Mouse (Mus musculus) MEL (cell line): Measurements from ENCODE around the gene Isca1. TPM values are rescaled to one million over a fixed set of nuclear protein-coding genes. Genes with fewer than 3 reads are reported as not detected.

Experiments used
- DNase-seq: peaks from one replicate; pipeline ENCODE4 v3.0.0; 2011; ENCODE audit warnings: low read depth, low spot score
- H3K27ac ChIP-seq: 2 replicates; pipeline ENCODE4 v1.5.1; 2012; ENCODE audit warnings: low read depth, mild to moderate bottlenecking, control low read depth, low read length, moderate library complexity; ENCODE audit not compliant: control insufficient read depth
- H3K27me3 ChIP-seq, 2 experiments: fragments of 150-350 bp in 1 of 2; sonication (generic) in 1 of 2; 2 replicates each; pipeline ENCODE4 v1.6.1; 2012; ENCODE audit warnings: low read length in 2 of 2, mild to moderate bottlenecking in 2 of 2, improper control_type of control experiment in 1 of 2, moderate library complexity in 1 of 2; ENCODE audit not compliant: insufficient read depth in 2 of 2, control insufficient read depth in 1 of 2
- H3K36me3 ChIP-seq, 2 experiments: 2 replicates each; pipeline ENCODE4 v1.6.1; 2012 to 2014; ENCODE audit warnings: low read length in 2 of 2, improper control_type of control experiment in 1 of 2, inconsistent platforms in 1 of 2, mild to moderate bottlenecking in 1 of 2; ENCODE audit not compliant: insufficient read depth in 2 of 2, control insufficient read depth in 1 of 2
- H3K4me1 ChIP-seq, 2 experiments: fragments of 150-350 bp in 1 of 2; sonication (generic) in 1 of 2; 2 replicates each; pipeline ENCODE4 v1.6.1; 2012; ENCODE audit warnings: low read length in 2 of 2, improper control_type of control experiment in 1 of 2, mild to moderate bottlenecking in 1 of 2; ENCODE audit not compliant: insufficient read depth in 2 of 2, control insufficient read depth in 1 of 2
- H3K4me3 ChIP-seq, 2 experiments: fragments of 150-350 bp in 1 of 2; sonication (generic) in 1 of 2; 2 replicates each; pipeline ENCODE4 v1.5.1; 2012; ENCODE audit warnings: low read depth in 2 of 2, low read length in 2 of 2, mild to moderate bottlenecking in 2 of 2, moderate library complexity in 2 of 2, control low read depth in 1 of 2, improper control_type of control experiment in 1 of 2; ENCODE audit not compliant: control insufficient read depth in 1 of 2, insufficient read depth in 1 of 2
- H3K79me2 ChIP-seq: 2 replicates; pipeline ENCODE4 v1.6.1; 2012; ENCODE audit warnings: mild to moderate bottlenecking, low read length, moderate library complexity; ENCODE audit not compliant: control insufficient read depth, poor library complexity, insufficient read depth
- H3K9ac ChIP-seq: 2 replicates; pipeline ENCODE4 v1.6.1; 2012; ENCODE audit warnings: low read depth, mild to moderate bottlenecking, control low read depth, low read length, moderate library complexity; ENCODE audit not compliant: control insufficient read depth, poor library complexity, severe bottlenecking
- H3K9me3 ChIP-seq: fragments of 150-350 bp; sonication (generic); replicated peaks from 2 replicates; pipeline ENCODE4 v1.6.1; 2012; ENCODE audit warnings: mild to moderate bottlenecking, low read length, improper control_type of control experiment, moderate library complexity; ENCODE audit not compliant: insufficient read depth
- BHLHE40 ChIP-seq: IDR thresholded peaks from 2 replicates; pipeline ENCODE4 v1.6.1; 2012; ENCODE audit warnings: low read depth, mild to moderate bottlenecking, inconsistent platforms, low read length, improper control_type of control experiment, borderline replicate concordance
- CHD1 ChIP-seq: IDR thresholded peaks from 2 replicates; pipeline ENCODE4 v1.6.1; 2012; ENCODE audit warnings: low read depth, mild to moderate bottlenecking, inconsistent platforms, low read length, improper control_type of control experiment
- CHD2 ChIP-seq: IDR thresholded peaks from 2 replicates; pipeline ENCODE4 v1.6.1; 2011; ENCODE audit warnings: low read length, improper control_type of control experiment
- CTCF ChIP-seq, 3 experiments: IDR thresholded peaks in 2 of 3; conservative IDR thresholded peaks in 1 of 3; 2 replicates each; pipeline ENCODE4 v1.5.1; 2011 to 2012; ENCODE audit warnings: low read length in 3 of 3, low read depth in 2 of 3, mild to moderate bottlenecking in 2 of 3, improper control_type of control experiment in 1 of 3, inconsistent platforms in 1 of 3, mixed read lengths in 1 of 3, moderate library complexity in 1 of 3; ENCODE audit not compliant: control insufficient read depth in 1 of 3, insufficient read depth in 1 of 3, poor library complexity in 1 of 3, severe bottlenecking in 1 of 3
- E2F4 ChIP-seq: IDR thresholded peaks from 2 replicates; pipeline ENCODE4 v1.6.1; 2011; ENCODE audit warnings: low read depth, low read length, improper control_type of control experiment, borderline replicate concordance
- ELF1 ChIP-seq: IDR thresholded peaks from 2 replicates; pipeline ENCODE4 v1.6.1; 2014; ENCODE audit warnings: low read depth, mild to moderate bottlenecking, inconsistent platforms, low read length, improper control_type of control experiment, moderate library complexity
- EP300 ChIP-seq, 2 experiments: IDR thresholded peaks; 2 replicates each; pipeline ENCODE4 v1.6.1; 2011; ENCODE audit warnings: improper control_type of control experiment in 2 of 2, low read length in 2 of 2, low read depth in 1 of 2, mild to moderate bottlenecking in 1 of 2
- GATA1 ChIP-seq: IDR thresholded peaks from 2 replicates; pipeline ENCODE4 v1.6.1; 2011; ENCODE audit warnings: low read depth, low read length, improper control_type of control experiment
- HCFC1 ChIP-seq: IDR thresholded peaks from 2 replicates; pipeline ENCODE4 v1.6.1; 2012; ENCODE audit warnings: low read depth, mild to moderate bottlenecking, inconsistent platforms, low read length, improper control_type of control experiment, moderate library complexity
- MAFK ChIP-seq: IDR thresholded peaks from 2 replicates; pipeline ENCODE4 v1.6.1; 2011; ENCODE audit warnings: low read depth, mild to moderate bottlenecking, low read length, improper control_type of control experiment, borderline replicate concordance
- MAX ChIP-seq: IDR thresholded peaks from 2 replicates; pipeline ENCODE4 v1.6.1; 2011; ENCODE audit warnings: low read length, improper control_type of control experiment
- MAZ ChIP-seq: IDR thresholded peaks from 2 replicates; pipeline ENCODE4 v1.6.1; 2012; ENCODE audit warnings: low read depth, mild to moderate bottlenecking, inconsistent platforms, low read length, improper control_type of control experiment
- MEF2A ChIP-seq: IDR thresholded peaks from 2 replicates; pipeline ENCODE4 v1.6.1; 2014; ENCODE audit warnings: low read depth, mild to moderate bottlenecking, inconsistent platforms, low read length, improper control_type of control experiment; ENCODE audit not compliant: poor library complexity, insufficient replicate concordance, severe bottlenecking; ENCODE audit errors: extremely low read depth
- MYB ChIP-seq: IDR thresholded peaks from 2 replicates; pipeline ENCODE4 v1.6.1; 2011; ENCODE audit warnings: mild to moderate bottlenecking, low read depth, low read length, improper control_type of control experiment
- NRF1 ChIP-seq: IDR thresholded peaks from 2 replicates; pipeline ENCODE4 v1.6.1; 2014; ENCODE audit warnings: low read depth, mild to moderate bottlenecking, inconsistent platforms, low read length, improper control_type of control experiment, moderate library complexity; ENCODE audit not compliant: poor library complexity, insufficient read depth, severe bottlenecking
- POLR2AphosphoS5 ChIP-seq: IDR thresholded peaks from 2 replicates; pipeline ENCODE4 v1.6.1; 2012; ENCODE audit warnings: low read depth, borderline replicate concordance, mild to moderate bottlenecking, inconsistent platforms, low read length, moderate library complexity, mixed read lengths
- SMC3 ChIP-seq: IDR thresholded peaks from 2 replicates; pipeline ENCODE4 v1.6.1; 2011; ENCODE audit warnings: low read depth, low read length, improper control_type of control experiment
- TBP ChIP-seq: IDR thresholded peaks from 2 replicates; pipeline ENCODE4 v1.8.0; 2011; ENCODE audit warnings: low read depth, low read length, improper control_type of control experiment
- TCF12 ChIP-seq: IDR thresholded peaks from 2 replicates; pipeline ENCODE4 v1.6.1; 2014; ENCODE audit warnings: low read depth, mild to moderate bottlenecking, inconsistent platforms, low read length, improper control_type of control experiment, moderate library complexity
- UBTF ChIP-seq: IDR thresholded peaks from 2 replicates; pipeline ENCODE4 v1.6.1; 2012; ENCODE audit warnings: low read depth, mild to moderate bottlenecking, inconsistent platforms, low read length, improper control_type of control experiment, moderate library complexity, borderline replicate concordance; ENCODE audit not compliant: insufficient read depth
- USF1 ChIP-seq: IDR thresholded peaks from 2 replicates; pipeline ENCODE4 v1.6.1; 2014; ENCODE audit warnings: low read depth, mild to moderate bottlenecking, inconsistent platforms, low read length, improper control_type of control experiment, moderate library complexity
- USF2 ChIP-seq, 2 experiments: IDR thresholded peaks; 2 replicates each; pipeline ENCODE4 v1.6.1; 2011 to 2012; ENCODE audit warnings: improper control_type of control experiment in 2 of 2, low read length in 2 of 2, borderline replicate concordance in 1 of 2, inconsistent platforms in 1 of 2, low read depth in 1 of 2, mild to moderate bottlenecking in 1 of 2; ENCODE audit not compliant: insufficient read depth in 1 of 2
- ZC3H11A ChIP-seq: IDR thresholded peaks from 2 replicates; pipeline ENCODE4 v1.6.1; 2012; ENCODE audit warnings: low read depth, mild to moderate bottlenecking, inconsistent platforms, low read length, improper control_type of control experiment
- ZNF384 ChIP-seq: IDR thresholded peaks from 2 replicates; pipeline ENCODE4 v1.6.1; 2012; ENCODE audit warnings: low read depth, mild to moderate bottlenecking, inconsistent platforms, low read length, improper control_type of control experiment
- polyA plus RNA-seq, 2 experiments: library from polyadenylated mRNA; stranded (reverse) in 1 of 2; unstranded in 1 of 2; fragments of >175 nt in 1 of 2; fragments of >200 nt in 1 of 2; gene quantifications; 2 replicates each; pipeline versions ENCODE4 v1.2.1 to v1.2.4; 2012; ENCODE audit warnings: low replicate concordance in 2 of 2, low read depth in 1 of 2; ENCODE audit not compliant: insufficient read length in 2 of 2, insufficient read depth in 1 of 2, missing spikeins in 1 of 2
- total RNA-seq: library from RNA; depleted of rRNA; stranded (reverse); fragments of 300-350 nt; gene quantifications from 2 replicates; pipeline ENCODE4 v1.2.3, GENCODE M21; 2012

Isca1 gene
- total and polyA plus RNA-seq, 3 experiments: 31.2 to 76.3 (median 63.5) TPM

GRCm38 (mm10) chr13:59779213-59779612 is 9.6 kb upstream of the Isca1 start:
- DNase-seq: peak; percentile 52
- TF ChIP-seq CTCF (IDR thresholded peaks at IDR 0.05 in 2 of 3, conservative IDR thresholded peaks at IDR 0.05 in 1 of 3; ENCODE audit: control insufficient read depth in 1 of 3, insufficient read depth in 1 of 3, low read depth in 2 of 3, low read length in 3 of 3, poor library complexity in 1 of 3, severe bottlenecking in 1 of 3) (peak; percentile 21 to 48 (median 41); a peak in 3 of 6 replicates), SMC3 (peak; percentile 38), CHD1 (no peak), USF1 (no peak)
- H3K36me3 ChIP-seq: peaks cover 0 to 46% of the 10 kb centered on the region in 2 experiments; a peak in 2 of 4 replicates
- no peaks in the 10 kb centered on the region for H3K9me3 ChIP-seq
- H3K79me2 ChIP-seq: no peaks in the 10 kb centered on the region
- H3K4me1 ChIP-seq: no peaks in the 10 kb centered on the region
- H3K4me3 ChIP-seq: no peak overlapping the region
- H3K9ac ChIP-seq: no peak overlapping the region
- H3K27me3 ChIP-seq: no peaks in the 10 kb centered on the region
- no peak overlapping the region for H3K27ac ChIP-seq

DNA sequence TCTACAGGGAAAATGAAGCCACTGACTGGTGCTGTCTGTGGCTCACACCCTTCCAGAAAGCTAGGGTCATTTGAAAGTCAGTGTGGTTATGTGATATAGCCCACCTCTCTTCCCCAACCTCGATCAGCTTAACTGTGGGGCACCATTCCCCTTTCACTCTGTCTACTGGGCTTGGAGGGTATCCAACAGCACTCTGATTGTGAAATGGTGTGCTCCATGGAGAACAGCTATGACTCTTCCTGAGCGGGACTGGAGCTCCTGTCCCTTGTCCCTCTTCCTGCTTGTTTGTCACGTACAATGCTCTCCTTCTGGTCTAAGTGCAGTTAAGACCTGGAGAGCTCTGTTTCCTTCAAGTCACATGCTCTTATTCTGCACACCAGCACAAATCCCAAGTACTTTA is 5.6 kb upstream of the Isca1 start:
- no peaks in the 10 kb centered on the region for H3K27me3 ChIP-seq
- H3K79me2 ChIP-seq: no peaks in the 10 kb centered on the region; the same call in 1 of the 2 replicates
- no peaks in the 10 kb centered on the region for H3K9me3 ChIP-seq
- peaks cover 7 to 8% of the 10 kb centered on the region in 2 experiments; a peak in 2 of 4 replicates for H3K4me1 ChIP-seq
- H3K36me3 ChIP-seq: peaks cover 15 to 25% of the 10 kb centered on the region in 2 experiments
- DNase-seq: no peak
- H3K9ac ChIP-seq: no peak overlapping the region
- no peak overlapping the region for H3K27ac ChIP-seq
- H3K4me3 ChIP-seq: no peak overlapping the region
- TF ChIP-seq ZNF384 (no peak), TCF12 (no peak), BHLHE40 (no peak), NRF1 (no peak)
- TF ChIP-seq, all 39 proteins: peak for 0

DNA sequence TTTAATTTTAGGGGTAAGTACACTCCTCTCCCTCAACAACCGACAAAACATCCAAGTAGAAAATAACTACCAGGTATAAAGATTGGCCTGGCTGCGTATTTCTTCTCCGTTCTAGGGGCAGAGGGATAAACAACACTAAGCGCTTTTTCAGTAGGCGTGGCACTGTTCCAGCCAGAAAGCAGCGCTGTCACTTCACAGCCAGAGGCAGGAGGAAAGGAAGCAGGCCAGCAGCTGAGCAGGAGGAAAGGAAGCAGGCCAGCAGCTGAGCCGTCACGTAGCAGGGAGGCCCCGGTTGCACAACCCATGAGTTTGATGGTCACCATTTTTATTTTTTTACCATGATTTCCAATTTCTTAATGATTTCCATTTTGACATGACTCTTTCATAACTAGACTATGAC is 1.6 kb upstream of the Isca1 start:
- Histone ChIP-seq H3K27me3 (no peaks in the 10 kb centered on the region), H3K9ac (peak overlapping the region; percentile 90), H3K4me3 (peak overlapping the region; percentile 41 to 72), H3K9me3 (no peaks in the 10 kb centered on the region), H3K4me1 (peaks cover 17 to 26% of the 10 kb centered on the region in 2 experiments; a peak in 3 of 4 replicates), H3K27ac (peak overlapping the region; percentile 100), H3K36me3 (peaks cover 10 to 33% of the 10 kb centered on the region in 2 experiments), H3K79me2 (peaks cover 34% of the 10 kb centered on the region)
- DNase-seq: peak; percentile 93
- no peak for TF ChIP-seq MEF2A
- no peak for TF ChIP-seq MYB
- TF ChIP-seq MAZ: no peak; the same call in 1 of the 2 replicates
- TF ChIP-seq TCF12: no peak
- TF ChIP-seq USF2 (IDR thresholded peaks at IDR 0.05; ENCODE audit: borderline replicate concordance in 1 of 2, insufficient read depth in 1 of 2, low read depth in 1 of 2, low read length in 2 of 2): no peak
- peak; percentile 50; the same call in 1 of the 2 replicates for TF ChIP-seq HCFC1
- no peak for TF ChIP-seq ZNF384
- TF ChIP-seq ELF1: no peak
- TF ChIP-seq GATA1: no peak
- TF ChIP-seq CHD2: no peak
- TF ChIP-seq EP300 (IDR thresholded peaks at IDR 0.05; ENCODE audit: low read depth in 1 of 2, low read length in 2 of 2): no peak; a peak in 1 of 4 replicates
- TF ChIP-seq UBTF: no peak
- TF ChIP-seq TBP: no peak
- no peak for TF ChIP-seq CHD1
- TF ChIP-seq POLR2AphosphoS5: no peak
- no peak for TF ChIP-seq E2F4
- TF ChIP-seq BHLHE40: no peak
- TF ChIP-seq MAX: peak; percentile 35
- no peak for TF ChIP-seq MAFK
- no peak for TF ChIP-seq ZC3H11A
